Mouse (Mus musculus) stomach, postnatal 0 days (tissue): ENCODE measurements around the gene Myl9.

Experiments used
- CTCF ChIP-seq: IDR thresholded peaks from 2 replicates; pipeline ENCODE4 v1.5.1; 2016; ENCODE audit warnings: antibody characterized with exemption, low read depth, mild to moderate bottlenecking, moderate library complexity
- EP300 ChIP-seq: optimal IDR thresholded peaks from 2 replicates; pipeline ENCODE3; 2016; ENCODE audit warnings: antibody characterized with exemption

DNA sequence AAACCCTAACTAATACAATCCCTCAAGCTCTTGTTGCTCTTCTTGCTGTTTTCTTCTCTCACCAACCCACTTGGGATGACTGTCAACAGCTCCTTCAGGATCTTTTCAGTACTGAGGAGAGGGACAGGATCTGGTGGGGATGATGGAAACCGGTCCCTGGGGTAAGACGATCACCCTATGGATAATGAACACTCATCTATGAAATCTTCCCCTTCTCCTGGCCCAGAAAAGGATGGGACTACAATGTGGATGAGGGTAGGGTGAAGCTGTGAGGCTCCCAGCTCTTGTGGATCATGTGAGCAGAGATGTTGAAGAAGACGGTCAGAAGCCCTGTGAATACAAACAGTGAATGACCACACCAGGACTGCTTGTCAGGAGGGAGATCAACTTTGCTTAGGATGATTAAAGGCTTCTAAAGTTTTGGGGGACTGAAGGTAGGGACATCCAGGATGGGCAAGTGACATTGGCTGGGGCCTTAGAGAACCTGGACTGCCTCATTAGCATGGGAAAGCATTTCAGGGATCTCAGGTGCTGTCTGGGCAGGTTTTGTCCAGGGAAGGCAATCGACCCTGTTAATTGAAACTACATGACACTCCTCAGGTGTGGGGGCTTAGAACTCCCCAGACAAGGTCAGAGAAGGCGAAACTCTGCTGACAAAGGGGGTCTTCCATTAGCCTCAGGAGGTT lies 12.0 kb downstream of the Myl9 start:
- no peak for TF ChIP-seq CTCF
- TF ChIP-seq EP300: no peak
